Mouse (Mus musculus) kidney, postnatal 4 days (tissue): ENCODE results near the gene Olfr1051.
"Not testable (repeated sequence)": the region's sequence is repeated elsewhere in the genome, so short reads cannot be mapped to it uniquely, and the experiment has no call there.

Source experiments
- DNase-seq, 2 experiments: peaks; one replicate each; pipeline ENCODE4 v3.0.0; 2021; ENCODE audit warnings: mixed read lengths in 2 of 2

Olfr1051 gene

DNA sequence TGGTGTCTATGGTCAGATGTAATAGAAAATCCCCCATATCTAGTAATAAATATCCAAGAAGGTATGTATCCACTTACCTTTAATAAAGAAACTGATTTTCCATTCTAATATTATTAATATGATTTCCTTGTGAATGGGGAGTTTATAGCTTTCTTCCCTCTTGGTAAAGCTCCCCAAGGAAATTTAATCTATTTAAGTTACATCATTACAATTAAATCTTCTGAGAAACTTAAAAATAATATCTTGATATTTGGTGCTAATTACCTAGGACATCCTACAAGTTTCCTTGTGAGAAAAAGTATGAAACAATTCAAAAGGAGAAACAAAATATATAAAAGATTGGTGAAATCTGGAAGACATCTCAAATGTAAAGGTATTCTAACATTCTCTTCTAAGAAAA is at the start of gene Olfr1051:
TSS of gene Olfr1051 (minus strand) at position 101 of the 400 bp plus-strand sequence.
- not testable (repeated sequence) for DNase-seq

DNA sequence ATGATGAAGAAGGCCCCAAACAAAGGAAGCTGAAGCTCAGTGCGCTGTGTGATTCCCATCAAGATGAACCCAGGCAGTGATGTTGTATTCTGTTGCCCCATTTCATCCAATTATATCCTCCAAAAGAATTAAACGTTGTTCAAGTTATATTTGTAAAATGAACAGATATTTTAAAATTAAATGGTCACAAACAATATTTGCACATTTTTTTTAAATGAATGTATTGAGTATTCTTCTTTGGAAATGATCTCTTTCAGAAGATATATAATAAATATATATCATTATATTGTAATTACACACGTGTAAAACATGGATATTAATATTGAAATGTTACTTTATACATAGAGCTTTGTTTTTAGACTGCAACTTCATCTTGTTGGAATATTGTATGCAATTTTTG is 36.3 kb upstream of the Olfr1051 start, which contains the start of gene Olfr1053:
TSS of gene Olfr1053 (minus strand) at position 101 of the 400 bp plus-strand sequence.
- no peak for DNase-seq

DNA sequence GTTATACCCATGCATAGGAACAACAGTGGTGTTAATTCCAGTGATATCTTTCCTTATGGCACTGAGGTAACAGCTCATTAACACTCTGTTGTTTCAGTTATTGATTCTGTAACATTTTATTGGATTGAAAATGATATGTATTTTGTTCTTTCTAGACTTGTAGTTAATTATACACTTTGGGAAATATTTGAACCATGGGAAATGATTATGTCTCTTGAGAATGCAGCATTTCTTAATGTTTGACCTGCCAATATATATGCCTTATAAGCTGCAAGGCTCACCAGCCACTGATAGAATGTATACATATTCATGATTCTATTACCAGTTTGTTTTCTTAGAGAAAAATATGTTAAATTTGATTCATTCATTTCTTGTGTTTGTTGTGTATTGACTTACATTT is 13.3 kb upstream of the Olfr1051 start, which contains the start of gene Olfr1052:
TSS of gene Olfr1052 (plus strand) at position 301 of the 400 bp plus-strand sequence.
- DNase-seq = no peak

DNA sequence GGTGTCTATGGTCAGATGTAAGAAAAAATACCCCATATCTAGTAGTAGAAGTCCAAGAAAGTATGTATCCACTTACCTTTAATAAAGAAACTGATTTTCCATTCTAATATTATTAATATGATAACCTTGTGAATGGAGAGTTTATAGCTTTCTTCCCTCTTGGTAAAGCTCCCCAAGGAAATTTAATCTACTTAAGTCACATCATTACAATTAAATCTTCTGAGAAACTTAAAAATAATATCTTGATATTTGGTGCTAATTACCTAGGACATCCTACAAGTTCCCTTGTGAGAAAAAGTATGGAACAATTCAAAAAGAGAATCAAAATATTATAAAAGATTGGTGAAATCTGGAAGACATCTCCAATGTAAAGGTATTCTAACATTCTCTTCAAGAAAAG is 20.7 kb downstream of the Olfr1051 start, which contains the start of gene Olfr1049:
TSS of gene Olfr1049 (minus strand) at position 101 of the 400 bp plus-strand sequence.
- DNase-seq = not testable (repeated sequence)

DNA sequence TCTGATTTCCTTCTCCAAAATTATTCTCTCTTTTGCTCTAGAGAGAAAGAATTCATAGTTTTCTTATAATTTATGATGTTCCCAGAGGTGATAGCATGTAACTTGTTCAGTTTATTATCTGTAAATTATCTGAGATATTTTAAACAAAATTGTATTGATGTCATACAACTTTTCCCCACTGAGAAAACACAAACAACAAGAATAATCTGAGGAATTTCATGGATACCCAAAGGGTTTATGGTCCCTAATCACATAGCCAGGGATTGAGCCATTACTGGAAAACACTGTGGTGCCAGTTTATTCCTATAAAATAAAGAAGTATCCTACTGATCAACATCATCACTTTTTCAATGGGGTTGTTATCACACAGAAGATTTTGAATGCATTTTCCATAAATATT is 38.7 kb downstream of the Olfr1051 start, which contains the start of gene Olfr1048:
TSS of gene Olfr1048 (minus strand) at position 101 of the 400 bp plus-strand sequence.
- no peak for DNase-seq

DNA sequence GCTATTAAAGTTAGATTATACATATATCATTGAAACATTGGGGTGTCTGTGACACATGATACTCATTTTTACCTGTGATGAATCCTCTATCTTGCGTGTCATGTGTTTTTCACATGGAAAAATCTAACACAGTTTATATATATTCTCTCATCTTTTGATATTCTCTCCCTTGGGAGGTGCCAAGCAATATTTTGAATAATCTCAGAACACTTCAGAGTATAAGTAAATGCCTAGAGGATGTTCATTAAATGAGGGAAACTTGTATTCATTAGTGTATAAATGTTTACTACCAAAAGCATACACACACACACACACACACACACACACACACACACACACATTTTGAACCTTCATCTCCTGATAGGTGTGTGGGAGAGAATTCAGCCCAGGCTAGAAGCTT is 47.6 kb downstream of the Olfr1051 start, which contains the start of gene Olfr1047:
TSS of gene Olfr1047 (minus strand) at position 101 of the 400 bp plus-strand sequence.
- no peak for DNase-seq
